Mouse (Mus musculus) brown adipose tissue, adult 24 weeks (tissue): ENCODE measurements around the gene Poc5. TPM values are rescaled to one million over a fixed set of nuclear protein-coding genes. Genes with fewer than 3 reads are reported as not detected.

ENCODE experiments used
- H3K27ac ChIP-seq: fragments of 200-500 bp; replicated peaks from 2 replicates; pipeline ENCODE4 v1.5.1; 2012; ENCODE audit warnings: low read depth, mild to moderate bottlenecking, low read length
- H3K4me1 ChIP-seq: fragments of 200-500 bp; 2 replicates; pipeline ENCODE4 v1.6.1; 2012; ENCODE audit warnings: low read length, mixed read lengths; ENCODE audit not compliant: control insufficient read depth, insufficient read depth, insufficient read length
- H3K4me3 ChIP-seq: fragments of 200-500 bp; 2 replicates; pipeline ENCODE4 v1.5.1; 2012; ENCODE audit warnings: low read depth, mild to moderate bottlenecking, low read length, moderate library complexity; ENCODE audit not compliant: insufficient read depth
- polyA plus RNA-seq: library from polyadenylated mRNA; stranded (reverse); fragments of >200 nt; gene quantifications from 2 replicates; pipeline ENCODE4 v1.2.4, GENCODE M21; 2012; ENCODE audit not compliant: missing spikeins, insufficient read depth, insufficient read length

Gene Poc5
- 4.2 and 7.3 TPM in 2 replicates for polyA plus RNA-seq

GRCm38 (mm10) chr13:96388042-96388888 lies at the start of gene Poc5:
Gene Poc5 (plus strand): TSS chr13:96388294.
- no peak within 1 kb of the TSS for H3K27ac ChIP-seq
- peaks cover 3% of the 10 kb centered on the region for H3K4me1 ChIP-seq
- peak within 1 kb of the TSS; percentile 98 for H3K4me3 ChIP-seq

- Histone ChIP-seq H3K4me3 (no peak overlapping the region), H3K4me1 (no peaks in the 10 kb centered on the region), H3K27ac (no peak overlapping the region)
These were observed 46.6 kb upstream of the Poc5 start for GRCm38 (mm10) chr13:96341461-96341860.

GRCm38 (mm10) chr13:96344778-96345177 lies 43.3 kb upstream of the Poc5 start:
- Histone ChIP-seq H3K4me3 (no peak overlapping the region), H3K27ac (no peak overlapping the region), H3K4me1 (no peaks in the 10 kb centered on the region)

GRCm38 (mm10) chr13:96346581-96346980 lies 41.5 kb upstream of the Poc5 start:
- H3K4me1 ChIP-seq = no peaks in the 10 kb centered on the region
- H3K4me3 ChIP-seq = no peak overlapping the region
- H3K27ac ChIP-seq = no peak overlapping the region

- H3K4me3 ChIP-seq = no peak overlapping the region
- H3K4me1 ChIP-seq = no peaks in the 10 kb centered on the region
These were observed 37.9 kb upstream of the Poc5 start for GRCm38 (mm10) chr13:96350207-96350606.

GRCm38 (mm10) chr13:96351264-96351663 lies 36.8 kb upstream of the Poc5 start:
- H3K4me1 ChIP-seq = no peaks in the 10 kb centered on the region
- no peak overlapping the region for H3K27ac ChIP-seq
- H3K4me3 ChIP-seq = no peak overlapping the region

More at GRCm38 (mm10) chr13:96350207-96350606, 37.9 kb upstream of the Poc5 start:
- no peak overlapping the region for H3K27ac ChIP-seq

GRCm38 (mm10) chr13:96375519-96375918 lies 12.6 kb upstream of the Poc5 start:
- Histone ChIP-seq H3K4me3 (no peak overlapping the region), H3K27ac (no peak overlapping the region), H3K4me1 (no peaks in the 10 kb centered on the region)

GRCm38 (mm10) chr13:96376871-96377270 lies 11.2 kb upstream of the Poc5 start:
- Histone ChIP-seq H3K4me1 (no peaks in the 10 kb centered on the region), H3K27ac (no peak overlapping the region), H3K4me3 (no peak overlapping the region)

- no peak overlapping the region for H3K27ac ChIP-seq
- H3K4me3 ChIP-seq = no peak overlapping the region
- H3K4me1 ChIP-seq = no peaks in the 10 kb centered on the region
These were observed 10.2 kb upstream of the Poc5 start for GRCm38 (mm10) chr13:96377883-96378282.

- H3K4me3 ChIP-seq = peak overlapping the region; percentile 33; the same call in 1 of the 2 replicates
- H3K4me1 ChIP-seq = peaks cover 3% of the 10 kb centered on the region
- no peak overlapping the region for H3K27ac ChIP-seq
These were observed 1.2 kb downstream of the Poc5 start for GRCm38 (mm10) chr13:96389301-96389700.

GRCm38 (mm10) chr13:96401251-96401650 lies 13.2 kb downstream of the Poc5 start:
- no peak overlapping the region for H3K4me3 ChIP-seq
- H3K4me1 ChIP-seq = no peaks in the 10 kb centered on the region
- no peak overlapping the region for H3K27ac ChIP-seq

GRCm38 (mm10) chr13:96405518-96405917 lies 17.4 kb downstream of the Poc5 start:
- Histone ChIP-seq H3K4me3 (no peak overlapping the region), H3K4me1 (no peaks in the 10 kb centered on the region), H3K27ac (no peak overlapping the region)

- Histone ChIP-seq H3K27ac (no peak overlapping the region), H3K4me3 (no peak overlapping the region), H3K4me1 (no peaks in the 10 kb centered on the region)
These were observed 18.9 kb downstream of the Poc5 start for GRCm38 (mm10) chr13:96407040-96407439.

GRCm38 (mm10) chr13:96408786-96409185 lies 20.7 kb downstream of the Poc5 start:
- H3K27ac ChIP-seq = no peak overlapping the region
- H3K4me3 ChIP-seq = no peak overlapping the region
- no peaks in the 10 kb centered on the region for H3K4me1 ChIP-seq

GRCm38 (mm10) chr13:96414384-96414783 lies 26.3 kb downstream of the Poc5 start:
- Histone ChIP-seq H3K27ac (no peak overlapping the region), H3K4me3 (no peak overlapping the region), H3K4me1 (0 out of 2 replicates have a peak, but pooled peaks cover 2% of the 10 kb centered on the region)

- no peak overlapping the region for H3K27ac ChIP-seq
- no peak overlapping the region for H3K4me3 ChIP-seq
- H3K4me1 ChIP-seq = 0 out of 2 replicates have a peak, but pooled peaks cover 2% of the 10 kb centered on the region
These were observed 28.3 kb downstream of the Poc5 start for GRCm38 (mm10) chr13:96416380-96416779.
